Mouse (Mus musculus): ENCODE data around the gene Gabrg1. TPM values are rescaled to one million over a fixed set of nuclear protein-coding genes. Genes with fewer than 3 reads are reported as not detected.
A peak's percentile ranks its signal among the peaks of the same experiment; 100 is the strongest.

Gabrg1 gene
- total RNA-seq (2021): 10 to 100 TPM; 14.5 to 15.3 TPM
- long read RNA-seq, experiment 1, full-length matches to known transcripts: 25 of 27 reads
- long read RNA-seq, experiment 1, partial matches to known transcripts: 1 of 27 reads
- long read RNA-seq, experiment 1, other reads (novel, unspliced or antisense): 1 of 27 reads
- long read RNA-seq, experiment 2, full-length matches to known transcripts: 20 of 21 reads
- long read RNA-seq, experiment 2, partial matches to known transcripts: 1 of 21 reads
- long read RNA-seq, experiment 2, other reads (novel, unspliced or antisense): 0 of 21 reads

- no peak for TF ChIP-seq CTCF (conservative IDR thresholded peaks at IDR 0.05)
- DNase-seq (ENCODE audit: low spot score in 2 of 2): peak; percentile 68 to 82
- H3K4me3 ChIP-seq: peak within 1 kb of the TSS; percentile 72
- peak within 1 kb of the TSS; percentile 67 for H3K27ac ChIP-seq
These were observed at the start of gene Gabrg1 for GRCm38 (mm10) chr5:70842192-70843095. Gene Gabrg1 (minus strand): TSS chr5:70842617.

- no peak for TF ChIP-seq CTCF (conservative IDR thresholded peaks at IDR 0.05)
- Histone ChIP-seq H3K4me3 (no peak overlapping the region), H3K27ac (no peak overlapping the region)
- DNase-seq (ENCODE audit: low spot score in 2 of 2): no peak
These were observed 41.6 kb upstream of the Gabrg1 start for GRCm38 (mm10) chr5:70884026-70884425.

- no peak for TF ChIP-seq CTCF (conservative IDR thresholded peaks at IDR 0.05)
- H3K27ac ChIP-seq: no peak overlapping the region
- no peak for DNase-seq (ENCODE audit: low spot score in 2 of 2)
- no peak overlapping the region for H3K4me3 ChIP-seq
These were observed 27.7 kb upstream of the Gabrg1 start for GRCm38 (mm10) chr5:70870081-70870480.

GRCm38 (mm10) chr5:70843096-70843734 is 798 bp upstream of the Gabrg1 start:
- peak overlapping the region; percentile 67; the same call in 1 of the 2 replicates for H3K27ac ChIP-seq
- peak; percentile 24 to 44 for DNase-seq (ENCODE audit: low spot score in 2 of 2)
- no peak for TF ChIP-seq CTCF (conservative IDR thresholded peaks at IDR 0.05)
- peak overlapping the region; percentile 72 for H3K4me3 ChIP-seq

DNA sequence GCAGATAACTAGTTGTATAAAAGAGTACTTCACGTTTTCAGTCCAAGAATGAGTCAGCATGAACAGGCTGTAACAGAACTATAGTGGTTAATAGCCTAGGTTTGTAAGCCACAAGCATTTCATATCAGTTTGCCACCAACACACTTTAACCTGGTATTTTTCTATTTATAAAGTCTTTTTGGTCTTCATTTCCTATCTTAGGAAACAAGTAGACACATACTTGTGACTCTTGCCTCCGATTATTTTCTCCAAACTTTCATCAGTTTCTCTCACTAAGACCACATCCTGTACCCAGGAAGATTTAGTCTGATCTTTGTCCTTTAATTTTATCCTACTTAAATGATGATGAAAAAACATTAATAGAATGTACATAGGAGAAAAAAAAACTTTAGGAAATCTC is 23.7 kb downstream of the Gabrg1 start:
- H3K4me3 ChIP-seq: no peak overlapping the region
- no peak overlapping the region for H3K27ac ChIP-seq
- no peak for DNase-seq (ENCODE audit: low spot score in 2 of 2)
- no peak for TF ChIP-seq CTCF (conservative IDR thresholded peaks at IDR 0.05)

DNA sequence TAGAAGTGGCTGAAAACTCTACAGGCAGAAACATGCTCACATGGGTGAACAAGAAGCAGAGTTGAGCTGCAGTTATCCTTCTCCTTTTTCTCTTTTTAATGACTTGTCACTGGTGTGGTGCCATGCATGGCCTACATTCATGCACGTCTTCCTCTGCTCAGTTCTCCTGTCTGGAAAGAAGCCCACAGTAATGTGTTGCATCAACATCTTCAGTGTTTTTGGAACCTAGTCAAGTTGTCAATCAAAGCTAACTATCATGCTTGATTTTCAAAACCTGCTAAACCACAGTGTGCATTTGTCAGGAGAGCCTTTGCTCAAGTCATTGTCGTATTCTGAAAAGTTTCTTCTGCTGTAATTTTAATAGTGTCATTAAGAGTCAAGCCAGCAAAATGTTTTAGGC is 106.3 kb downstream of the Gabrg1 start:
- Histone ChIP-seq H3K27ac (no peak overlapping the region), H3K4me3 (no peak overlapping the region)
- no peak for DNase-seq (ENCODE audit: low spot score in 2 of 2)
- TF ChIP-seq CTCF (conservative IDR thresholded peaks at IDR 0.05): no peak

DNA sequence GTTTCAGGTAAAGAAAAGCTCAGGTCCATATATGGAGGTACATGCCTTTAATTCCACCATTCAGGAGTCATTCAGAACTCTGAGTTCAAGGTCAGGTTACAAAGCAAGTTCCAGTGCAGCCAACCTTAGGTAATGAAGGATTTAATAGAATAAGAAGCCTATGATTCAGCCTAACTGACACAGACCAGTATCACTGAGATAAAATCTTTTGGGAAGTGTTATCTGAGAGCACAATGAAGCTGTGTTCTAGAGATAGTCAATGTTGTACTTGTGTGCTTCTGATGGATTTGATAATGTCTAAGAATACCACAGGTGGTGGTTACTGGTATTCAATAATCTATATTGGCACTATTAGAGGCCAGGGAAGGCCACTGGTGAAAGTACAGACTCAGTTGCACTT is 138.1 kb downstream of the Gabrg1 start:
- Histone ChIP-seq H3K4me3 (no peak overlapping the region), H3K27ac (no peak overlapping the region)
- DNase-seq (ENCODE audit: low spot score in 2 of 2): no peak
- no peak for TF ChIP-seq CTCF (conservative IDR thresholded peaks at IDR 0.05)

All from layer of hippocampus, adult 2 months (tissue).